In the genomic region with DNA sequence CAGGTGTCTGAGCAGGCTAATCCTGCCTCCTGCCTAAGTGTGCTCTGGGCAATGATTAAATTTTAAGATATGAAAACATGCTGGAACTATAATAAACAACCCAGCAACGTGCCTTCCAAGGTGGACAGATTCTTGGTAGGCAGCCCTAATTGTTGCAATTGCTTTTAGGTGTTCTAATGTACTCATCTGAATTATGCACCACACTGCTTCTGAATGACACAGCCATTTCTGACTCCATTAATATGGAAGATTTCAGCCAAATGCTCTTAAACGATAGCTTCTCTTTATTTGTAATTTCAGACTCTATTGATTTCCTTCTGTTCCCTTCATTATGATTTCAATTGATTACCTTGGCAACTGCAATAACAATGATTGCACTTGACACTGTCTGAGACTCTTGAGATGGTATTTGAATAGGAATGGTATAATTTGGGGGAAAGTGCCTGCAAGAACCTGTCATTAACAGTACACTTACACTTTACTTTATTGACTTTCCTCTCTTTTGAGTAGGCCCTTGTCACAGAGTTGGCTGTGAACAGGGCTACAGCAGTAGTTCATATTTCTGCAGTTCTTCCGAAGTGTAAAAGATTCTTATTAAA, we compare ENCODE assay signal across 13 mouse cellular contexts.
"Had no signal": no experiment of that assay in that cellular context is flagged by ENCODE, and none has a peak within 500 bp of the region (broad histone marks: within the 10 kb centered on the region; RNA-seq: fewer than 3 reads in every experiment).

No protein-coding gene starts in this region.

- H3K4me1 ChIP-seq: intestine, embryonic 15.5 days; limb, embryonic 13.5 days; lung, embryonic 15.5 days; neural tube, embryonic 13.5 days had no signal

- H3K36me3 ChIP-seq: intestine, embryonic 15.5 days; limb, embryonic 13.5 days; lung, embryonic 15.5 days; midbrain, embryonic 12.5 days; neural tube, embryonic 13.5 days had no signal

- H3K9ac ChIP-seq: intestine, embryonic 15.5 days; limb, embryonic 13.5 days; liver, embryonic 14.5 days; lung, embryonic 15.5 days; midbrain, embryonic 12.5 days; neural tube, embryonic 13.5 days had no signal

- H3K9me3 ChIP-seq: intestine, embryonic 15.5 days; limb, embryonic 13.5 days; lung, embryonic 15.5 days; midbrain, embryonic 12.5 days; neural tube, embryonic 13.5 days had no signal

- ATAC-seq: hindbrain, postnatal 0 days; intestine, embryonic 15.5 days had no signal

- H3K4me3 ChIP-seq: intestine, embryonic 15.5 days; layer of hippocampus, adult 2 months; limb, embryonic 13.5 days; lung, embryonic 15.5 days; midbrain, embryonic 12.5 days; neural tube, embryonic 13.5 days had no signal

- H3K4me2 ChIP-seq: intestine, embryonic 15.5 days; limb, embryonic 13.5 days; lung, embryonic 15.5 days; midbrain, embryonic 12.5 days; neural tube, embryonic 13.5 days had no signal

- H3K27me3 ChIP-seq: intestine, embryonic 15.5 days; limb, embryonic 13.5 days; midbrain, embryonic 12.5 days; neural tube, embryonic 13.5 days had no signal

- H3K27ac ChIP-seq: hindbrain, postnatal 0 days; intestine, embryonic 15.5 days; layer of hippocampus, adult 2 months; limb, embryonic 13.5 days; liver, embryonic 14.5 days; lung, embryonic 15.5 days; midbrain, embryonic 12.5 days; neural tube, embryonic 13.5 days; stomach, postnatal 0 days had no signal

- DNase-seq: kidney, adult 18-20 months; kidney, postnatal 10 days; kidney, postnatal 4 days; right cerebral cortex, adult 18-20 months had no signal
